Mouse (Mus musculus): ENCODE data around the gene U2af1.

Gene U2af1

DNA sequence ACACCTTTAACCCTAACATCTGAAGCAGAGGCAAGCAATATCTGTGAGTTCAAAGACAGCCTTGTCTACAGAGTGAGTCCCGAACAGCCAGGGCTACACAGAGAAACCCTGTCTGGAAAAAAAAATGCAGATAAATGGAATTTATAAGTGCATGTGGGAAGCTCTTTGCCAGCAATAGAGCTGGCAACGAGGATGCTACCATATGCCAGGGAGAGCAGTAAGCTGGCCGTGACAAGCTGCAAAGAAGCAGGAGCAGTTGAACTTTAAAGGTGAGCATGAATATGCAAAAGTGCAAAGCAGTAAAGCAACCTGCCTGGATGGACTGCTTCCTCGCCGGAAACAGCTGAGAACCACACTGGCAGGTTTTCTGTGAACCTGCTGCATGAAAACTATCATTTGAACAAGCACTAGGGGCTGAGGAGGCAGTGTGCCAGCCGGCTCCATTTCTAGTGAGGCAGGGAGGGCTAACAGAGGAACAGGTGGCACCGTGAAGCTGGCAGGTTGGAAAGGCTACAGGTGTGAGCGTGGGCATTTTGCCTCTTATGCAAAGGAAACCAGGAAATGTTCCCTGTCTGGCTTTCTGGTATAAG lies 2.1 kb upstream of the U2af1 start:
- DNase-seq (ENCODE audit: low spot score) = no peak

- no peak for DNase-seq (ENCODE audit: low spot score)
Measured at GRCm38 (mm10) chr17:31658136-31658467, 590 bp downstream of the U2af1 start.

DNA sequence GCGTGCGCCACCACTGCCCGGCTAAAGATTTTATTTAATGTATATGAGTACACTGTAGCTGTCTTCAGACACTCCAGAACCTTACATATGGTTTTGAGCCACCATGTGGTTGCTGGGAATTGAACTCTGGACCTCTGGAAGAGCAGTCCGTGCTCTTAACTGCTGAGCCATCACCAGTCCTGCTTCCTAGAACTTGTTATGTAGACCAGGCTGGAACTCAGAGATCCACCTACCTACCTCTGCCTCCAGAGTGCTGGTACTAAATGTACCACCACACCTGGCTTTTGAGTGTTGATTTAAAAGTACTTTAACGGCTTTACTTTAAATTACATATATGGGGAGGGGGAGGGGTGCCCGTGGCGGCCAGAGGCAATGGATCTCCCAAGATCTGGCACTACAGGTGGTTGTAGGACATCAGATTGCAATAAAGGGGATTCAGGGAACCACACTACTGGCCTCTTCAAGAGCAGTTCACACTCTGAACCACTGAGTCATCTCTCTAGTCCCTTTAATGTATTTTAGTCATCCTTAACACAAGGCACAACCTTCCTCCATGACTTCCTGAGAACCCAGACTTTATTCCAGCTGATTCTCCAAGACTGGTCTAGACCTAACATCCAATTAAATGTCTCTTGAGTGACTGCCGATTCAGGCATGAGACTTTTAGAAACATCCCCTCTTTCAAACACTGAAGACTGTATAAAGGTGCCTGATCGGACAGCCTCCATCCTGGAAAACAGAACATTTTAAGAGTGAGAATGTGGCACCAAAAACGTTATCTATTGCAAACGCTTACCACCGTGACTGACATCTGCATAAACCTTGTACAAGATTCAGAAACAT lies 1.3 kb downstream of the U2af1 start:
- DNase-seq (ENCODE audit: low spot score) = no peak

- no peak for DNase-seq (ENCODE audit: low spot score)
Measured at GRCm38 (mm10) chr17:31656682-31657081, 2.0 kb downstream of the U2af1 start.

DNA sequence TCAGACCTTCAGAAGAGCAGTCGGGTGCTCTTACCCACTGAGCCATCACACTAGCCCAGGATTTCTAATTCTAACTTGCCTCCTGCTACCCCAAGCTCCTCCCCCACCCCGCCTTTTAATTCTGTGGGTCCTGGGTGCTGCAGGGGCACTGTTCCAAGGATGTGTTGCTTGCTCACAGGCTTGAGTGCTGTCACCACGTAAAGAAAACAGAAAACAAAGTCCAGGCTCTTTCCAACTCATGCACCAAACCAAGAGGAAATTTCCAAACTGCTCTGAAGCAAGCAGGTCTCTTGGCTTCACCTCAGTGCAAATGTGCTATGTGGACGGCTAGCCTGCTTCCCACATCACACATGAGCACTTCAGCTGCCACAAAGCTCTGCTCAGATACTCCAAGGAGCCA lies 3.3 kb downstream of the U2af1 start:
- DNase-seq (ENCODE audit: low spot score) = no peak

- DNase-seq (ENCODE audit: low spot score) = no peak
Measured at GRCm38 (mm10) chr17:31653277-31653676, 5.4 kb downstream of the U2af1 start.

DNA sequence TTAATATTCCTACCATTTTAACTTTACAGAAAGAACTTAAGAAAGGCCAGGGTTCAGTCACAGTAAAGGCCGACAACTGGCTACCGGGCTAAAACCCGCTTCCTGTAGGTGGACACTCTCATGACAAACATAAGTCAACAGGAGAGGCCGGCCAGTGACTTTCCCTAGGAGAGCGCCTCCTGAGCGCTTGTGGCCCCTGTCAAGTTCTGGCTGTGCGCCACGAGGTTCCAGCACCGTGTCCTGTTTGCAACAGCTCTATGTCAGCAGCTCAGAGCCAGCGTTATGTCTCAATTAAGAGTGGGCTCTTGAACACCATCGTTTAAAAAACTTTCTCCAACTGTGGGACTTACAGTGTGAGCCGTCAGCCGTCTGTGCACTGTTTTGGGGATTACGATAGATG lies 6.5 kb downstream of the U2af1 start:
- DNase-seq (ENCODE audit: low spot score) = no peak

- no peak for DNase-seq (ENCODE audit: low spot score)
Measured at GRCm38 (mm10) chr17:31646199-31647002, 12.3 kb downstream of the U2af1 start.

DNA sequence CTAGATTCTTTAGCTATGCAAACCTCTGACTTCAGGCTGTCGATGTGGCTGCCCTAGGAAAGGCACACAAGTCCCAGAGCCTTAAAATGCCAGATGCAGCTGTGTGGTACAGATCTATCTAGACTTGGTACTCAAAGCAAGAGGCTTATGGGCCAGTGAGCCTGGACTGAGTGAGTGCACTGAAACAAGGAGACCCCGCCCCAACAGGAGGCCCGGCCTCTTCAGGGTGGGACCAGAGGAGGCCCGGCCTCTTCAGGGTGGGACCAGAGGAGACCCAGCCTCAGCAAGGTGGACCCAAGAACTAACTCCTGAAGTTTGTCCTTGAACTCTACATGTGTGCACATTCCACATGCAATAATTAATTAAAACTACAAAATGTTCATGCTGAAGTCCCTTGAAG lies 15.8 kb downstream of the U2af1 start:
- no peak for DNase-seq (ENCODE audit: low spot score)

DNA sequence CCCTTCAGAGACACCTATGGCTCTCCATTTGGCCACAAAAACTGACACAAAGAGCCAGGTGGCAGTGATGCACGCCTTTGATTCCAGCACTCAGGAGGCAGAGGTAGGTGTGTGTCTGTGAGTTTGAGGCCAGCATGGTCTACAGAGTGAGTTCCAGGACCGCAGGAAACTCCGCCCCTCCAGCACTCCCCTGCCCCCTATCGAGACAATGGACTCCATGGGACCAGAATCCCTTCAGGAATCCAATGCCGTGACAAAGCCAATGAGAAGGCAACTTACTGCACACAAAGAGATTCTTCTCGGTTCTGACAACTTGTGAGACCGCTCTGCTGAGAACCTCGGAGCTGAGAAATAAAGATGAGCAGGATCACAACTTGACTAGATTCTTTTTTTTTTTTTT lies 16.4 kb downstream of the U2af1 start:
- DNase-seq (ENCODE audit: low spot score) = no peak

DNA sequence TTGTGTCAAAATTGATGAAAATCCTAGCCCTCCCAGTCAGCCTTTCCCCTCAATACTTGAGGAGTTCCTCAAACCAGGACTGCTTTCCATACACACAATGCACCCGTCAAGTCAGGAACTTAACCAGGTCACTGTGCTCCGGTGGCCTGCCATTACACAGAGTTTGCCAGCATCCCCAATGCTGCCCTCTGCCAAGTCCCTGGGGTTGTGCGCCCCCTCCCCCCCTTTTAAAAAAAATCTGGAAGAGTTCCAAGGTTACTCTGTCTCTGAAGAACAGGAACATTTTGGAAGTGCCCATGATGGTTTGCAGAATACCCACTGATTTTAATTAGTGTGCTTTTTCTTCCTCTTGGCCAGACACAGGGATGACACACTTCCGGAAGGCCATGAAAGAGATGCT lies 19.0 kb downstream of the U2af1 start:
- no peak for DNase-seq (ENCODE audit: low spot score)

GRCm38 (mm10) chr17:31637866-31638570 lies 20.7 kb downstream of the U2af1 start:
- no peak for DNase-seq (ENCODE audit: low spot score)

- peak; percentile 81 for DNase-seq (ENCODE audit: low spot score)
Measured at GRCm38 (mm10) chr17:31636942-31637811, 21.5 kb downstream of the U2af1 start, which contains the start of gene Cbs. Cbs (minus strand) TSS chr17:31637238.

DNA sequence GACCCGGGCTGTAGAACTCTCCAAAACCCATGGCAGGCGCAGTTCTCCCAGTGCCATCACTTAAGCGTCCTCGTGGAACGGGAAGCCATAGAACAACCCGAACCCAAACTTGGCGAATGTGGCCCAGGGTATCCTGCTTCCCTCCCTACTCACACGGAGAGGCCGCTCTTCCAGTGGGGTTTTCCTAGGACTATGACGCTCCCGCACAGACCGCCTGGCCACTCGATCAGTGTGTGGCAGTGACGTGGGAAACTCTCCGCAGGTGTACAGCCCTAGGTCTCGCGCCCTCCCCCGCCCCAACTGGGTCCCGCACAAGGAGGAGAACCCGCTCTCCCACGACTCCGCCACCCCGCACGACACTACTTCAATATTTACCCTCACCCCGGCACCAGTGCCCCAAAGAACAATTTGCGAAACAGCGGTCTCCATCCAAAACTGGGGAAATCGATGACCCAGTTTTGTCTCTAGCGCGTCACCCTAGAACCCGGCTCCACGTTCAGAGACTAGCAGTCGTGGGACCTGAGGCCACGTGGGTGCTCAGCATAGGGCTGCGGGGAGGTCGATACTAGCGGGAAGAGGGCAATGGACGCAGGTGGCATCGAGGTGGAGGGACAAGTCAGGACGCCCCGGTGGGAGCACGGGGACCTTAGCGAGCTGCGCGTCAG lies 22.3 kb downstream of the U2af1 start:
- peak; percentile 29 for DNase-seq (ENCODE audit: low spot score)

- DNase-seq (ENCODE audit: low spot score) = no peak
Measured at GRCm38 (mm10) chr17:31635781-31636180, 22.9 kb downstream of the U2af1 start.

GRCm38 (mm10) chr17:31634896-31635295 lies 23.8 kb downstream of the U2af1 start:
- no peak for DNase-seq (ENCODE audit: low spot score)

GRCm38 (mm10) chr17:31633007-31633406 lies 25.7 kb downstream of the U2af1 start:
- no peak for DNase-seq (ENCODE audit: low spot score)

- no peak for DNase-seq (ENCODE audit: low spot score)
Measured at GRCm38 (mm10) chr17:31631081-31631800, 27.5 kb downstream of the U2af1 start.

DNA sequence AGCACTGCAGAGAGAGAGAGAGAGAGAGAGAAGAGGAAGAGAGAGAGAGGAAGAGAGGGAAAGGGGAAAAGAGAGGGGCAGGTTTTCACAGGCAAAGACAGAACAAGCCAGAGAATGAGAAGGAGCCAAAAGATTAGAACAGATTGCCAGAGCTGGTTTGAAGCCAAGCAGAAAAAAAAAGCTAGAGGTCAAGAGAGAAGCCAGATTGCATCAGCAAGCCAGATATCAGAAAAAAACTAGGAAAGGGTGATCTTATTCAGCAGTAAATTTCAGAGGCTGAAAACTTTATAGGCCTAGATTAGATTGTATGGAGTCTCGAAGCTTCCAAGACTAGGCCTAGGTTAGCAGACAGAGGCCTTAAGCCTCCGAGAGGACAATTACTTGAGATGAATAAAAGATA lies 30.7 kb downstream of the U2af1 start:
- DNase-seq (ENCODE audit: low spot score) = no peak

GRCm38 (mm10) chr17:31623101-31623500 lies 35.6 kb downstream of the U2af1 start:
- DNase-seq (ENCODE audit: low spot score) = no peak

Data from embryo, embryonic 10 days (tissue).